Mouse (Mus musculus) gastrocnemius, adult 8-10 months (tissue): Measurements from ENCODE around the gene Hsph1. TPM values are rescaled to one million over a fixed set of nuclear protein-coding genes. Genes with fewer than 3 reads are reported as not detected.

ENCODE experiments used
- DNase-seq, 2 experiments: peaks; one replicate each; pipeline ENCODE4 v3.0.0; 2022; ENCODE audit warnings: low spot score in 2 of 2
- total RNA-seq, 4 experiments: library from RNA; stranded (reverse); gene quantifications; 2 replicates each; pipeline ENCODE4 v1.2.4; 2022

Hsph1 gene
- total RNA-seq, 4 experiments from 2014 or later = 59.5 to 86.1 (median 63.1) TPM

DNA sequence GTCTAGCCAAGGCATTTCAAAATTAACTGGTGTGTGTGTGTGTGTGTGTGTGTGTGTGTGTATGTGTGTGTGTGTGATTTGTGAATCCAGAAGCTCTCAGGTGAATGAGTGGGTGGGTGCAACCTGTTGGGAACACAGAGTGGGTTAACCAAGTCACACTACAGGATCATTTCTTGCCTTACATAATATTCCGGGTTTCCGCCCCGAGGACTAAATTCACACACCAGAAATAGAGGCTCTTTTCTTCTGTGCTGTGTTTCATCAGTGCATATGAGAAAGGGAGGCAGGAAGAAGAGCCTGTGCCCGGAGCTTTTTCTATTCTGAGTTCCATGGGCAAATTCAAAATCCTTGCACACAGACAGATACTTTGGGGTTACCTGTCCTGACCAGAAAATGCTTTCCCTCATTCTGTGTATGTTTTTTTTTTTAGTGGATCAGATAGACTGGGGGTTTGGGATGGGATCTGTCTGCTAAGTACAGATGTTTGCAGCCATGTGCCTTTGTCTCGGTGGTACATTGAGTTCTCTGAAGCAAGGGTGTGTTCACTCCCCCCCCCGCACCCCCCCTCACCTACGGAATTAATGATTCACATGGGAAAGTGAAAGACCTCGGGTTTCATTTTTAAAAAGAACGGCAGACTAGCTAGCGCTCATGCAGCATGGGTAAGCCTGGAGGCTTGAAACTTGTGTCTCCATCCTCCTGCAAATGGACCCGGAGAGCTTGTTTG lies 6.8 kb upstream of the Hsph1 start:
- no peak for DNase-seq

GRCm38 (mm10) chr5:149642366-149642765 lies 6.2 kb upstream of the Hsph1 start:
- no peak for DNase-seq

DNA sequence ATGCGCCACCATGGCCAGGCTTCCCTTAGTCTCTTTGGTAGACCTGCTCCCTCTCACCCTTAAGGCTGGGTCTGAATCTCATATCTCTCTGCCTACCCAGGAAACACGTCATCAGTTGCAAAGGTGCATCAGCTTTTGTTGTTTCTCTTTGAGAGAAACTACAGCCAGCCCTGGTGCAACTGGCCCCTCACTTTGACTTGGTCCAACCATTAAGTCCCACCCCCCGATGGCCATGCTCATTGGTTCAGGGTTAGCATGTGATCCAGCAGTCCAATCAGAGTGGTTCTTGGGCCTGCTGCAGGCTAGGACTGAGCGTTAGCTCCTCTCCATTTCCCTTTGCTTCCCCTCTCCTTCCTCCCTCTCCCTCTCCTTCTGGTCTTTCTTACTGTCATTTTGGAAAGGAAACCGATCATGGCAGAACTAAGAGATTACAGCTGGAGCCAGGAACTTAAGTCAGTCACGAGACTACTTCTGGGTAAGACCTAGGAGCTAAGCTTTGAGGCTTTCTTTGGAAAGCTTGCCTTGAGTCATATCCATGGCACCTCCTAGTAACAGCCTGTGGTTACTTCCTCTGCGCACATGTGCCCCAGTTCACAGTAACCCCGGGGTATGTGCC lies 5.2 kb upstream of the Hsph1 start:
- DNase-seq = no peak

DNA sequence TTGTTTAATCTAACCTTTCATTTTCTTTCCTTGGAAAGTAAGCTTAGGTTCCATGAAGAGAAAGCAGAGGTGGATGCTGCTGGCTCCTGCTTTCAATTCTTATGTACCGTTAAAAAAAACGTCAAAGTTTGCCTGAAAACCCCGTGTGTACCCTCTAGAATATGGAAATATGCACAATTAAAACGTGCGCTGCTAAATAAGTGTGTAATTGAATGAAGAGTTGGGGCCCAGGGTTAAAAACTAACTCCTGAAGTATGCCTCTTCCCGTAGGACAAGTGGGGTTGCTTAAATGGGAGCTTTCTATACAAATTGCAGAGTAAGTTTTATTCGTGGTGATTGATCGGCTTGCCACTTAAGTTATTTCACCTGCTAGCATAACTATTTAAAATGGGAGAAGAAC lies 1.1 kb upstream of the Hsph1 start:
- DNase-seq = no peak

- no peak for DNase-seq
These were observed 620 bp downstream of the Hsph1 start for GRCm38 (mm10) chr5:149635556-149635955.

GRCm38 (mm10) chr5:149634409-149635035 lies 1.7 kb downstream of the Hsph1 start:
- DNase-seq = no peak

DNA sequence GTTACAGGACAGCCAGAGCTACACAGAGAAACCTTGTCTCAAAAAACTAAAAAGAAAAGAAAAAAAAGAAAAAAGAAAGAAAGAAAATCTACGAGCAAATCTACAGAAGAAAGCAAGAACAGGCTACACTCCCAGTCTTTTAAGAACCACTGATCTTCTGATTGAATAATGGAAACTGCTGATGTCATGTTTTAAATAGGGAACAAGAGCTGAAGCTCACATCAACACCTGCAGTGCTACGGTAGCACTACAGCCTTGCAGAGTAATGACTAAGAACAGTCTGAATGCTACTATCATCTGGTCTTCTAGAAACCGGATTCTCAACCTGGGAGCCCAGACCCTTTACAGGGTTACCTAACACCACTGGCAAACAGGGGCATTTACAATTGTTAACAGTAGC lies 10.6 kb downstream of the Hsph1 start:
- no peak for DNase-seq

- DNase-seq = no peak
These were observed 12.1 kb downstream of the Hsph1 start for GRCm38 (mm10) chr5:149623815-149624675.

DNA sequence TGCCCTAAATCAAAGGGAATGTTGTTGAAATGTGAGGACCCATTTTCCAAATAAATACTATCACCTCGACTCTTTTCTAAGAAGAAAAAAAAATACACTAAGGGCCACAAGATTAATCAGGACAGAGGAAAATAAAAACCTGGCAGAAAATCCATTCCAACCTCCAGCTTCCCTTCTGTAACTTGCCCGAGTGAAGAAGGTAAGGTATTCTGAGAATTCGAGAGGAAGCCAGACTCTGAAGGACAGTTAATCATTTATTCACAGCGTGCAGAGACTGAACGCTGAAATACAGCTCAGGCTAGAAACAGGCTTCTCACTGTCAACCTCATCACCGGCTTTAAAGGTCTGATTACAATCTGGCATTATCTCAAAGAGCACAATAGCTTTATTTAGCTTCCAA lies 13.5 kb downstream of the Hsph1 start:
- DNase-seq = no peak

GRCm38 (mm10) chr5:149622152-149622551 lies 14.0 kb downstream of the Hsph1 start:
- DNase-seq = no peak

- DNase-seq = no peak
These were observed 18.3 kb downstream of the Hsph1 start for GRCm38 (mm10) chr5:149617776-149618425.

- DNase-seq = no peak
These were observed 19.4 kb downstream of the Hsph1 start for GRCm38 (mm10) chr5:149616817-149617216.

- DNase-seq = no peak
These were observed 20.0 kb downstream of the Hsph1 start for GRCm38 (mm10) chr5:149616138-149616537.

DNA sequence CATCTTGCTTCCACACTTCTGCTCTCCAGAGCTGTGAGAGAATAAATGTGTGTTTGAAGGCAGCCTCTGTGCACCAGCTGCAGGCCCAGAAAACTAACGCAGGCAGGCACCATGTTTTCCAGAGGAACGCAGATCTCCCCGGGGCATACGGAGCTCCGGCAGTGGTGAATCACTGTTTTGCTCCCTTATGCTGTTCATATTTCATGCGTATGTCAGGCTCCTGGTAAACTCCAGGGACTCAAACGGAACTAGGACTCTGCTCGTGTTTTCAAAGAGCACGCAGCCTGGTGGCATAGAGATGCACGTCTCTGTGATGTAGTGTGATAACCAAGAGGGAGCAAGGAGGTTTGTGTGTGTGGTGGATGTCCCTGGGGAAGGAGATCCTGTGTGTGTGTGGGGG lies 23.4 kb downstream of the Hsph1 start:
- no peak for DNase-seq

DNA sequence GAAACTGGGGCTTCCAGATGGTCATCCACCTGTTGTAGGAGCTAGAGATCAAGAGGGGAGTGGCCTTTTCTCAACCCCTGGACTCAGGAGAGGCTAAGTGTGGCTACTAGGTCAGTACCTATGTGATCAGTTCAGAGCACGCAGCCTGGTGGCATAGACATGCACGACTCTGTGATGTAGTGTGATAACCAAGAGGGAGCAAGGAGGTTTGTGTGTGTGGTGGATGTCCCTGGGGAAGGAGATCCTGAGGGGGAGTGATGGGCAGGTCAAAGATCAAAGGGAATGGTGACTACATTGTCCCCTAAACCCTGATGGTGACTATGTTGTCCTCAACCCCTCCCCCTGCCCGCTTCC lies 24.0 kb downstream of the Hsph1 start:
- DNase-seq = no peak

- no peak for DNase-seq
These were observed 24.6 kb downstream of the Hsph1 start for GRCm38 (mm10) chr5:149611476-149612164.

DNA sequence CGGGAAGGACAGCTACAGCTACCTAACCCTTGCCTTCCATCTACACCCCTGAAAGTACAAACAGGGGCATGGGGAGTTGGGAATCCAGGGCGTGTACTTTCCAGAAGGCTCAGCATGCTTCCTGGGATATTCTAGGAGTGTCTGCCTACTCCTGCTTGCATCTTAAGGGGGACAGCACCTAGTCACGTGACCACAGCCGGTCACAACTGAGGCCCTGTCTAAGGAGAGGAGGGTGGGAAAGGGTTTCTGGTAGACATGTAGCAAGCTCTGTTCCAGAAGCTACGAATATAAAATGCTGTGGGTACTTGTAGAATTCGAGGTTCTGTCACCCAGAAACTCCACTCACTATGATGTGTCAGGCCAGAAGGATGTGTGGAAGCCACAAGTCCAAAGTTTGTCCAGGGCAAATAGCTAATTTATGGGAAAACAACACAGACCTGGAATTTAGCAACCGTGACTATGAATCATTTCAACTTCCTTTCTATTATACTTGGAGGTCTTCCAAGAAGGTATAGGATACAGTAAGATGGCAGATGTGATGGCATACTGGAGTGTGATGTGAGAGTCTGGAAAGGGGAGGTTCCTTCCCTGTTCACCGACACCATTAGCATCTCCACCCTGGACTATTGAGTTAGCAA lies 29.0 kb downstream of the Hsph1 start:
- DNase-seq = no peak

- DNase-seq = no peak
These were observed 32.9 kb downstream of the Hsph1 start for GRCm38 (mm10) chr5:149603241-149603640.

- no peak for DNase-seq
These were observed 34.2 kb downstream of the Hsph1 start for GRCm38 (mm10) chr5:149601996-149602395.

- no peak for DNase-seq
These were observed 38.8 kb downstream of the Hsph1 start for GRCm38 (mm10) chr5:149597351-149597750.
